Mouse (Mus musculus): ENCODE results near the gene Psd4.

Gene Psd4

GRCm38 (mm10) chr2:24367030-24367894 lies at the start of gene Psd4:
Gene Psd4 (plus strand): TSS chr2:24367580.
- peak; percentile 62 for DNase-seq

- DNase-seq, result no peak
Observed at GRCm38 (mm10) chr2:24317919-24318598, 49.3 kb upstream of the Psd4 start.

GRCm38 (mm10) chr2:24335333-24335732 lies 32.0 kb upstream of the Psd4 start:
- DNase-seq, result no peak

DNA sequence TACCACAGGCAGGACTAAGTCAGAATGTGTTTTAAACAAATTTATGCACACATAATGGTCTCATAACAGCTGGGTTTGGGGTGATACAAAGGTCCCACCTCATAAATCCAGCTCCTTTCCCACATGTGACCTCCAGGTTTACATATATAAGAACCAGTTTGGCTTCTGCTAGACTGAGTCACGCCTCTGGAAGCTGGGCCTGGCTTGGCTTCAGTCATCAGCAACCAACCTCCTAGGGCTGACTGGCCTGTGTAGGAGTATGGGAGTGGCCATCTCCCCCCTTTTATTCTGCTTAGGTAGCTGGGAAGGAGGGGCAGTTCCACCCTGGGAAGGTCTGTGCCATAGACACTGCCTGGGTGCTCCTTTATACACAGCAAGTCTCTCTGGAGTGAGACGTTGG lies 30.8 kb upstream of the Psd4 start, which contains the start of gene Il1rn:
Gene Il1rn, plus strand, starts transcription at position 309 of the 400 bp plus-strand sequence.
- DNase-seq, result no peak

DNA sequence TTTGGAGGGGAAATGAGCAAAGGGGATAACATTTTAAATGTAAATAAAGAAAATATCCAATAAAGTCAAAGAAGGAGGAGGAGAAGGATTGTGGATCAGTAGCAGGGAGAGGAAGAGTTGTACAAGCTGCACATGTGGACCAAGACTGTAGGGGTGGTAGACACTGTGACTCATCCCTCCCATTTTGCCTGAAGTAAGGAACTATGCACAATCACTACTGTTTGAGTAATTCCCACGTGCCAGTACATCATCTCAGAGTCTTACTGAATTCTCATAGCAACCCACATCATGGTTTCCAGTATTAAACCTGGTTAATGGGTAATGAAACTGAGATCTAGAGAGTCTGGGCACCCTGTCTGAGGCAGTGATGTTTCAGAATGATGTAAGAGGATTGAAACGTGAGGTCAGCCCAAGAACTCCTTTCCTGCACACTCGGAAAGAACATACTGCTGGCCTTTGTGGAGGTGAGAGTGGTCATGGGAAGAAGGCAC lies 25.9 kb upstream of the Psd4 start:
- no peak for DNase-seq

- no peak for DNase-seq
Observed at GRCm38 (mm10) chr2:24344619-24345018, 22.8 kb upstream of the Psd4 start.

DNA sequence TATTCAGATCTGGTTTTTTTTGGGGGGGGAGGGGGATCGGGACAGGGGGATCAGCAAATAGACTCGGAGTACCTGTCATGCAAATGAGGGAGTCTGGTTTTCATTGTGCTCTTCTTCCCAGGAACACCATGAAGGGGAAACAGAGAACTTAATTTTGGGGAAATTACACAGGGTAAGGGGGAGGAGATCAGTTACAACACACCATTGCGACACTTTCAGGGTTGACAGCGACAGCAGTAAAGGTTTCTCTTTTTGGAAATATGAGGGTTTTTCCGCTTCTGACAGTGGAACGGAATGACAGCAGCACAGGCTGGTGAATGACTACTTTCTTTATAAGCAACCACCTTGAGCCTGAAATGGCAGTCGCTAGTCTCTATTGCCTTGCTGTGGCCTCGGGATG lies 22.3 kb upstream of the Psd4 start:
- no peak for DNase-seq

- DNase-seq, result no peak
Observed at GRCm38 (mm10) chr2:24347926-24348325, 19.5 kb upstream of the Psd4 start.

DNA sequence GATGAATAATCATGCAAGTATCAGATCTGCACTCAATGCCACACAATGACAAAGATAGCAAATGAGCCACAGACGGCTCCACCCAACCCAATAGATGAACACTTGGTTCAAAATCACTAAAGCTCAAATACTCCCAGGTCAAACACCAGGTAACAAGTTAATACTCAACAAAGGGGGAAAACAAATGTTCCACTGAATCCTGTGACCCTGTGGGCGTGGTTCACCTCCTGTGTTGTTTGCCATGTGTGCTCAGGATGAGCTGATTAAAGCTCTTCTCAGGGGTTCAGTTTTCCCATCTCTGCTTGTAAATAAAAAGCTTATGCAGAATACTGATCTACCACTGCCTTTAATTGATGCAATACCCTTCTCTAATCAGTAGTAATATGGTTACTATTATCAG lies 16.2 kb upstream of the Psd4 start:
- DNase-seq, result no peak

- no peak for DNase-seq
Observed at GRCm38 (mm10) chr2:24353042-24353441, 14.3 kb upstream of the Psd4 start.

- DNase-seq, result peak; percentile 50
Observed at GRCm38 (mm10) chr2:24357642-24358041, 9.7 kb upstream of the Psd4 start.

GRCm38 (mm10) chr2:24359347-24359746 lies 8.0 kb upstream of the Psd4 start:
- no peak for DNase-seq

GRCm38 (mm10) chr2:24363818-24364217 lies 3.6 kb upstream of the Psd4 start:
- DNase-seq, result no peak

GRCm38 (mm10) chr2:24366214-24366975 lies 985 bp upstream of the Psd4 start:
- peak; percentile 18 for DNase-seq

DNA sequence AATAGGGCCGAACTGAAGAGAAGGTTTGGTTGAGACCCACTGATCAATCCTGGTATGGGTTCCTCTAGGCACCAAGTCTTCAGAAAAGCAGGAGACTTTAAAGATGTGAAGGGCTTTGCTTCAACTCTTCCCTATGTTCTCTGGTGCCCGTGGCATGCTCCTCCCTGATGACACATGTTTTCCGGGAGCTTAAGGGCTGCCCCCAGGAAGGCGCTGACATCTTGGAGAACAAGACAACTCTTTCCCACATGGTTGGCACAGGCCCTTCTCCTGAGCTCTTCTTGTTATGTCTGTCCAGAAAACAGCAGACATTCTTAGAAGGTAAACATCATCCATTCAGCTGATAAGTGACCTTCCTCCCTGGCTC lies 498 bp downstream of the Psd4 start:
- no peak for DNase-seq

GRCm38 (mm10) chr2:24378747-24379450 lies 11.5 kb downstream of the Psd4 start:
- no peak for DNase-seq

GRCm38 (mm10) chr2:24382456-24383230 lies 15.3 kb downstream of the Psd4 start:
- peak; percentile 32 for DNase-seq

DNA sequence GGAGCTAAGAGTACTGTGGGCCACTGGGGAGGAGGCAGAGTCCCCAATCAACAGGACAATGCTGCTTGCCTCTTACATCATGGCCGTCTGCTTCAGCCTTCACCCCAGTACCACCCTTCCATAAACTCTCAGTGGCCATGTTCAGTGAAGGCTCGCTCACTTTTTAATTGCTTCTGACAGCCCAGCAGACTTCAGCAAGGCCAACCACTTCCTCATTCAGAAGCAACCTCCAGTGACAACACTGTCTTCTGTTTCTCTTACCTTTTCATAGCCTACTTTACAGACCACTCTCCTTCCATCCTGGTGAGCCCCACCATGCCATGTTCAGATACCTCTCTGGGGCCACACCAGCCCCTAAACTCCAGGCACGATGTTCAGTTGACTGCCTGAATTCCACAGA lies 16.3 kb downstream of the Psd4 start:
- peak; percentile 21 for DNase-seq

DNA sequence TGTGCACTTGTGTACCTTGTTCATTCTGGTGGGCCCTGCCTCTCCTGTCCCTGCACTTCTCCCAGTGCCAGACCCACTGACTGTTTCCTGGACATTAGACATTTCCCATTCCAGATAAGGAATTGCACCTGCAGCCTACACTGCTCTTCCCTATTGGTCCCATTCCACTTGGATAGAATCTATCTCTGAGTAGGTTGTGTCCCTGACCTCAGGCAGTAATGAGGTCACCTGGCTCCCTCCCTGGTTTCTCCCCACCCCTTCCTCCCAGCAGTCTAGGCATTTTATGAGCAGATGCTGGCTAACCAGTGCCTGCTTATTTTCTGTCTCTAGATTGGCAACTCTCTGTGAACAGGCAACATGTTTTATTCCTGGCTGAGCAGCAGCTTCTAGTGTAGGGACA lies 17.0 kb downstream of the Psd4 start:
- DNase-seq, result no peak

DNA sequence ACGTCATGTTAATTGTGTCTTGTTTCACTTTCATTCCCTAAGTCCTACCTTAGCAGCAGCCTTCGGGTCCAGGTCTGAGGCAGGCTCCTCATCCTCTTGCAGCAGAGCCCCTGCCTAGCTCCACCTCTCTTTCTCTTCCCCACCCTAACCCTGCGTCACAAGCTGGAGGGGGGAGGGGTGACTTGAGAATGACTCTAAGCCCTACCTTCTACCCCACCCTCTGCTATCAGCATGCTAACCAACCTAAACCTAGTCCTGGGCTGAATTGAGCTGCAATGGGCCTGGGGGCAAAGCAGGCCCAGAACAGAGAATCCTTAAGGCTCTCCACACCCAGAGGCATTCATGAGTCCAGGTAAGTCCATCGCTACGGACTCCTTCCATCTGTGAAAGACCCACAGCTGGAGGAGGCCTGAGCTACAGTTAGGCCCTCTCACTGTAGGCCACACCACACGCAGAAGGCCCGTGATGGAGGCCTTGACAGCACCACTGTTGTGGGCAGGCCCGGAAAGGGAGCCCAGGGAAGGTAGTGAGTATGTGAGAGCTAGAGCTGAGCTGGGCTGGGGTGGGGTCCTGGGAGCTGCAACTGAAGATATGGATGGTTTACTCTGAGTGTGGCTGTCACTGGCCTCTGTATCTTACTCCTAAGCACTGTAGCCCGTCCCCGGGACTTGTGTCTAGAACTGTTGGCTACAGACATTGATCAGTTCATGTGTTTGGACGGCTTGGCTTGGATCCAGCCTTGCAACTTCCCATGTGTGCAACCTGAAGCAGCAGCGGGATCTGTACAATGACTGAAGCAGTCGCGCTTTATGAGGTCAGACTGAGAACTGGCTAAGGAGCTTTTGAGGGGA lies 18.0 kb downstream of the Psd4 start:
- DNase-seq, result peak; percentile 90

Data from thymus, postnatal 25 days (tissue).